Mouse (Mus musculus) olfactory bulb, adult 2 months (tissue): Measurements from ENCODE around the gene Adipoq.

Experiments used
- CTCF ChIP-seq: fragments of 200-500 bp; IDR thresholded peaks from 2 replicates; pipeline ENCODE4 v1.5.1; 2012; ENCODE audit warnings: low read depth, mild to moderate bottlenecking, low read length, moderate library complexity; ENCODE audit not compliant: insufficient read depth
- POLR2A ChIP-seq: fragments of 200-500 bp; IDR thresholded peaks from 2 replicates; pipeline ENCODE4 v1.6.1; 2012; ENCODE audit warnings: mild to moderate bottlenecking, low read depth, low read length, moderate library complexity; ENCODE audit not compliant: insufficient read depth

DNA sequence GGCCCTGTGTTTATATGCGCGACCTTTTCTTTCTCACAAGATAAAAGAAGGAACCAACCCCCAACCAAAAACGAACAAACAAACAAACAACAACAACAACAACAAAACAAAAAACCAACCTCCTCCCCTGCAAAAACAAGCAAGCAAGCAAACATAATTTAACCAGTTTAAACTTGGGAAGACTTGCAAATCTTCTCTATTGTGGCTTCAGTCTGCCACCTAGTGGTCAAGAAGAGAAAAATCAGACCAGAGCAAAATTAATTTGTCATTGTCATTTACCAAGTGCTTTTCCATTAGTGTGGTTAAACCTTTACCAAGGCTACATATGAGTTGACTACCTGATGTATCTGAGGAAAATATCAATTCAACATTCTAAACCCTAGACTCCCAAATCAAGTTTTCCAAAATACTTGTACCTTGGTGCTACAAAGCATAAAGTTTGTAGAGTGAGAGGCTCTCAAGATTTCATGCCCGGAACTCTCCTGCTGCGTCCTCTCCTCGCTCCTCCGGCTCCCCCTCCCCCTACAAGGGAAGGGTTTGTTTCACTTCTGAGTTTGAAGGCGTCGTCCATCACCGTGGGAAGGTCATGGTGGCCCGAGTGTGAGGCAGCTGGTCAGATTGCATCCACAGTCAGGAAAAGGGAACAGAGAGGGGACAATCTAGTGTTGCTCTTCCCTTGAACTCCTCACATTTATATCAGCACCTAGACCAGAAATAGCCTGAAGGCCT lies 10.8 kb upstream of the Adipoq start:
- TF ChIP-seq CTCF (no peak), POLR2A (no peak)
